Mouse (Mus musculus) C2C12 (cell line): ENCODE measurements around the gene Acoxl.

Source experiments
- CTCF ChIP-seq: IDR thresholded peaks from one replicate; pipeline ENCODE4 v1.5.1; 2011; ENCODE audit not compliant: control insufficient read depth, insufficient read depth, insufficient read length
- MAX ChIP-seq: IDR thresholded peaks from one replicate; pipeline ENCODE4 v1.6.1; 2011; ENCODE audit warnings: mild to moderate bottlenecking, control low read depth
- MYOD1 ChIP-seq: IDR thresholded peaks from one replicate; pipeline ENCODE4 v1.6.1; 2011; ENCODE audit warnings: low read depth; ENCODE audit not compliant: control insufficient read depth, insufficient read length
- MYOG ChIP-seq: IDR thresholded peaks from one replicate; pipeline ENCODE4 v1.6.1; 2011; ENCODE audit not compliant: control insufficient read depth, insufficient read length; ENCODE audit errors: extremely low read depth
- USF1 ChIP-seq: IDR thresholded peaks from one replicate; pipeline ENCODE4 v1.6.1; 2011; ENCODE audit warnings: low read depth, mild to moderate bottlenecking, control low read depth, moderate library complexity

DNA sequence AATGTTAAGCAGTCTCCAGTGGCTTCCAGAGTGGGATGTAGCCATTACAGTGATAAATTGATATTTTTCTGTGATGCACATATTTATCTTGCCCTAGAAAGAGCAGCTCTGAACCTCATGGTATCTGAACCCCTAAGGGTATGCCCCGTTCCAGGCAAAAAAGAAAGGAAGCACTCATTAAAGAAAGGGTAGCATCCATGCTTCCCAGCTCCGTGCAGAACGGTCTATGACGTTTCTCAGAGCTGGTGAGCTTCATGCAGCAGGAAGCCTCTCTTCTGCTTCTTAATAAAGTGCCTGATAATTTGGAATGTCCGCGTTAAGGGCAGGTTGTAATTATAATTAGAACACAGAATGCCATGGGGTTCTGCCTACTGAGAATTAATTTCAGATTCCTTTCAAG lies 240.6 kb downstream of the Acoxl start:
- no peak for TF ChIP-seq CTCF
- TF ChIP-seq MAX = no peak
- TF ChIP-seq MYOD1 = no peak
- TF ChIP-seq USF1 = no peak
- no peak for TF ChIP-seq MYOG
